Mouse (Mus musculus) adrenal gland, adult (tissue): ENCODE measurements around the gene Rbm33.

Experiments
- DNase-seq, 2 experiments: peaks; one replicate each; pipeline ENCODE4 v3.0.0; 2022 to 2023; ENCODE audit warnings: low spot score in 1 of 2; ENCODE audit not compliant: inconsistent age in 2 of 2

Rbm33 gene

GRCm38 (mm10) chr5:28406662-28407061 is 89.7 kb downstream of the Rbm33 start:
- DNase-seq: no peak

- peak; percentile 81 to 87 for DNase-seq
These were observed 95.2 kb downstream of the Rbm33 start for GRCm38 (mm10) chr5:28412006-28412685.

GRCm38 (mm10) chr5:28413533-28413932 is 96.6 kb downstream of the Rbm33 start:
- peak in 1 of 2 experiments; percentile 35 for DNase-seq

- DNase-seq: peak in 1 of 2 experiments; percentile 16
These were observed 97.2 kb downstream of the Rbm33 start for GRCm38 (mm10) chr5:28414076-28414475.

GRCm38 (mm10) chr5:28416029-28416428 is 99.1 kb downstream of the Rbm33 start:
- no peak for DNase-seq

GRCm38 (mm10) chr5:28418734-28419133 is 101.8 kb downstream of the Rbm33 start:
- no peak for DNase-seq

- peak in 1 of 2 experiments; percentile 77 for DNase-seq
These were observed 102.8 kb downstream of the Rbm33 start for GRCm38 (mm10) chr5:28419640-28420265.

- peak in 1 of 2 experiments; percentile 14 for DNase-seq
These were observed 106.9 kb downstream of the Rbm33 start for GRCm38 (mm10) chr5:28423781-28424180.

- DNase-seq: peak in 1 of 2 experiments; percentile 13
These were observed 109.0 kb downstream of the Rbm33 start for GRCm38 (mm10) chr5:28425926-28426325.

- no peak for DNase-seq
These were observed 133.4 kb downstream of the Rbm33 start for GRCm38 (mm10) chr5:28450126-28450890.

- DNase-seq: peak; percentile 79 to 95
These were observed 134.2 kb downstream of the Rbm33 start for GRCm38 (mm10) chr5:28451053-28451638.

GRCm38 (mm10) chr5:28453086-28453485 is 136.2 kb downstream of the Rbm33 start:
- peak in 1 of 2 experiments; percentile 17 for DNase-seq

- DNase-seq: peak in 1 of 2 experiments; percentile 19
These were observed 136.6 kb downstream of the Rbm33 start for GRCm38 (mm10) chr5:28453523-28453922.

GRCm38 (mm10) chr5:28454546-28454945 is 137.6 kb downstream of the Rbm33 start:
- peak in 1 of 2 experiments; percentile 24 for DNase-seq

GRCm38 (mm10) chr5:28455721-28456120 is 138.8 kb downstream of the Rbm33 start:
- DNase-seq: peak; percentile 66 to 80

- DNase-seq: no peak
These were observed 139.4 kb downstream of the Rbm33 start for GRCm38 (mm10) chr5:28456366-28456765.

- peak in 1 of 2 experiments; percentile 24 for DNase-seq
These were observed 141.2 kb downstream of the Rbm33 start for GRCm38 (mm10) chr5:28457921-28458641.

GRCm38 (mm10) chr5:28458821-28459240 is 141.9 kb downstream of the Rbm33 start:
- DNase-seq: peak in 1 of 2 experiments; percentile 40

GRCm38 (mm10) chr5:28459456-28460225 is 142.7 kb downstream of the Rbm33 start:
- DNase-seq: peak in 1 of 2 experiments; percentile 28
